Mouse (Mus musculus) megakaryocyte, embryonic 14.5 days (primary cell): ENCODE data around the gene Rplp2. TPM values are rescaled to one million over a fixed set of nuclear protein-coding genes. Genes with fewer than 3 reads are reported as not detected.

Experiments
- H3K27me3 ChIP-seq: replicated peaks from 2 replicates; pipeline ENCODE3; 2012; ENCODE audit warnings: inconsistent platforms
- H3K36me3 ChIP-seq: replicated peaks from 2 replicates; pipeline ENCODE3; 2012; ENCODE audit warnings: low read length, inconsistent platforms, mixed read lengths
- H3K4me1 ChIP-seq: 2 replicates; pipeline ENCODE4 v1.6.1; 2012; ENCODE audit warnings: inconsistent platforms
- H3K4me3 ChIP-seq: replicated peaks from 2 replicates; pipeline ENCODE3; 2012; ENCODE audit warnings: moderate library complexity, mild to moderate bottlenecking, inconsistent platforms
- H3K9me3 ChIP-seq: 2 replicates; pipeline ENCODE4 v1.6.1; 2012; ENCODE audit warnings: inconsistent platforms
- FLI1 ChIP-seq: IDR thresholded peaks from 2 replicates; pipeline ENCODE4 v1.6.1; 2012; ENCODE audit warnings: low read length, inconsistent platforms, mixed read lengths
- GATA1 ChIP-seq: IDR thresholded peaks from 3 replicates; pipeline ENCODE4 v1.6.1; 2012; ENCODE audit warnings: mixed read lengths, low read length, inconsistent platforms, borderline replicate concordance
- polyA plus RNA-seq: library from polyadenylated mRNA; stranded (reverse); fragments of >175 nt; gene quantifications from 2 replicates; pipeline ENCODE4 v1.2.3, GENCODE M21; 2012; ENCODE audit warnings: low replicate concordance; ENCODE audit not compliant: insufficient read depth

Gene Rplp2
- polyA plus RNA-seq, 1 experiment: 9,533 TPM

DNA sequence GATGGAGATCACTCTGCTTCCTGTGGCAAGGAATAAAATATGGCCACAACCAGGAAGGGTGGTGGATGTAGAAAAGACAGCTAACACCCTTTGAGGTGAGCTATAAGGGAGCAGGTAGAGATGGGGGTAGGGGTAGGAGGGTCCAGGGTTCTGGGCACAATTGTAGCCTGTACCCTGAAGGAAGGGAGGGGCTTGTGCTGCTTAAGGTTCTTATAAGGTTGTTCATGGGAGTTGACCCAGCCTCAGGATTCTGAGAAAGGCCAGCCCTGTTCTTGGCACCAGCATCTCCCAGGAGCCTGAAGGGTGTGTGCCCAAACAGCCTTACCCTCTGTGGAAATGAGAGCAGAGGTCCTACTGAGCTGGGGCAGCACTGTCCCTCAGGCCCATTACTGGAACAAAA, 4.8 kb downstream of the Rplp2 start:
- TF ChIP-seq FLI1 (no peak), GATA1 (no peak)
- H3K4me1 ChIP-seq: peaks cover 66% of the 10 kb centered on the region
- H3K36me3 ChIP-seq: peaks cover 43% of the 10 kb centered on the region
- no peaks in the 10 kb centered on the region for H3K27me3 ChIP-seq
- H3K9me3 ChIP-seq: no peaks in the 10 kb centered on the region
- H3K4me3 ChIP-seq: no peak overlapping the region

DNA sequence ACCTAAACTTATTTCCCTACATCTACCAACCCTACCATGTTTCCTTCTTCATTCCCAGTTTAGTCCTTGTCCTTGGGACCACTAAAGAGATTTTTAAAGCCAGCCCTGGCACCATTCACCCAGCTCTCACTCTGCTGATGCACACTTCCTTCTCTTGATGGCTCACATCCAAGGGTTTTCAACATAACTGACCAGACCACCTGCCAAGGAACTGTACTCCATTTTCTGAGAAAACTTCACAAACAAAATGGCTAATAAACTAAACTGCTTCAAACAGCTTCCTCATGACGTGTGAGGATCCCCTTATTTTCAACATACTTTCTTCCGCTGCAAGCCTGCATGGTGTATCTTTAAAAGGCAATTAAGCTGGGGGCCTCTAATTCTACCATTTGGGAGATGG, 6.5 kb downstream of the Rplp2 start:
- TF ChIP-seq GATA1: no peak
- TF ChIP-seq FLI1: no peak
- H3K9me3 ChIP-seq: no peaks in the 10 kb centered on the region
- H3K36me3 ChIP-seq: peaks cover 56% of the 10 kb centered on the region
- peaks cover 78% of the 10 kb centered on the region for H3K4me1 ChIP-seq
- no peaks in the 10 kb centered on the region for H3K27me3 ChIP-seq
- H3K4me3 ChIP-seq: no peak overlapping the region

DNA sequence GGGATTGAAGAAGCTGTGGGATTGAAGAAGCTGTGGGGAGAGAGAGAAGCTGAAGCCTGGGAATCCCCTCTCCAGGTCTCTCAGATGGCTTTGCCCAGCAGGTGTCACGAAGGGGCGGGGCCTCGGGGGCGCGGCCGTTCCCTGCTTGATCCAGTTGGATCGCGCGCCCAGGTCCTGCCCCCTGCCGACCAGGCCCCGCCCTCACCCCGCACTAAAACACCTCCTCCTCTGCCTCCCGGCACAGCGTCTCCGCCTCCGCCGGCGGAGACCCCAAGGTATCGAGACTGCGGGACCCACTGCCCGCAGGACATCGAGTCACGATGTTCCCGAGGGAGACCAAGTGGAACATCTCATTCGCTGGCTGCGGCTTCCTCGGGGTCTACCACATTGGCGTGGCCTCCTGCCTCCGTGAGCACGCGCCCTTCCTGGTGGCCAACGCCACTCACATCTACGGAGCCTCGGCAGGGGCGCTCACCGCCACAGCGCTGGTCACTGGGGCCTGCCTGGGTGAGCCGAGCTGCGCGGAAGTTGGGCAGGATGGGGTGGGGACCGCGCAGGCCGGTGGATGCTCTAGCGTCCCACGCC, 7.9 kb downstream of the Rplp2 start, which contains the start of gene Pnpla2:
Gene Pnpla2, plus strand, starts transcription at position 232 of the 585 bp plus-strand sequence.
- Histone ChIP-seq H3K9me3 (no peaks in the 10 kb centered on the region), H3K27me3 (no peaks in the 10 kb centered on the region), H3K36me3 (peaks cover 60% of the 10 kb centered on the region), H3K4me1 (peaks cover 79% of the 10 kb centered on the region), H3K4me3 (peak within 1 kb of the TSS; percentile 100)
- TF ChIP-seq GATA1 (no peak), FLI1 (no peak)

DNA sequence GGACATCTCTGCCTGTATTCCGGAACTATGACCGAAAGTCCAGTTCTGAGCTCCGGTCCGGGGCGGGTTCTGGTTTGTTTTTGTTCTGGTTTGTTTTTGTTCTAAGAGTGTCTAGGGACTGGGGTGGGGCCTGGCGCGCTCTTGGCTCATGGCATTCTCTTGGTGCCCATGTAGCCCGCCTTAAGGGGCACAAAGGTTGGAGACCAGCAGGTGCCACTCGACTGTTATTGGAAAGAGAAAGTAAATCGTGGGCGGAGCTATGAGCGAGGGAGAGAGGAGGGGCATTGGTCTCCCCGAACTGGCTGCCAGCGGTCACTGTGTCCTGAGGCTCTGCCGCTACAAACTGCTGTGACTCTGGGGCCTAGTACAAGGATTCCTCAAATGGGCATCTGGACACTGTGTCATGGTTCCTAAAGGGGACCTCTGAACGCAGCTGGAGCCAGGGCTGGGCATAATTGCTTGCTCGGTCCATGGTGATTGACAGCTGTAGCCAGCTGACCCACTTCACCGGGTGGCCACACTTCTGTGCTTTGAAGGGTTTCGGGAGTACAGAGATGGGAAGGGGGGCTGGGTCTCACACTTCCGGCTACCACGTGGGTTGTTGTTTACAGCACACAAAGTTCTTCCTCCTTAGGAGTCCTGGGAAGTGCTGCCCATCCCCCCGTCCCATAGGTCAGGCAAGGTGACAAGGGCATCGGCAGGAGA, 8.6 kb downstream of the Rplp2 start:
- TF ChIP-seq GATA1 (no peak), FLI1 (no peak)
- peaks cover 1% of the 10 kb centered on the region for H3K27me3 ChIP-seq
- peaks cover 79% of the 10 kb centered on the region for H3K4me1 ChIP-seq
- no peaks in the 10 kb centered on the region for H3K9me3 ChIP-seq
- peaks cover 60% of the 10 kb centered on the region for H3K36me3 ChIP-seq
- peak overlapping the region; percentile 100 for H3K4me3 ChIP-seq

DNA sequence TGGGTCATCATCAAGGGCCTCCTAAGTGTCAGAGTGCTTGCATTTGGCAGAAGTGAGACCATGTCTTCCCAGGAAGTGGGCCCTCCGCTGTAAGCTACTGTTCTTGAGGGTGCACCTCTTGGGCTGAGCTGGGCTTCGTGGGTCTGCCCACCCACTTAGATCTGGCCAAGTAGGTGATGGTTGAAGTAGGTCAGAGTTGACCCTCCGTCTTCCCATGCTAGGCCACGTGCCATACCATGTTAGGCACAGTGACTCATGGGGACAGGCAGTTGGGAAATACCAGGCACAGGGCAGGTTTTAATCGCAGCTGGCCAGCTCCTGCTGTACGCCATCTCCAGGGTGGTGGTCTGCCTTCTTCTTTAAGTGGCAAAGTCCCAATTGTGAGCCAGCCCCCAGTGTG, 9.6 kb downstream of the Rplp2 start:
- Histone ChIP-seq H3K9me3 (no peaks in the 10 kb centered on the region), H3K4me1 (peaks cover 81% of the 10 kb centered on the region), H3K36me3 (peaks cover 53% of the 10 kb centered on the region), H3K27me3 (peaks cover 8% of the 10 kb centered on the region), H3K4me3 (peak overlapping the region; percentile 100)
- TF ChIP-seq GATA1 (no peak), FLI1 (no peak)

DNA sequence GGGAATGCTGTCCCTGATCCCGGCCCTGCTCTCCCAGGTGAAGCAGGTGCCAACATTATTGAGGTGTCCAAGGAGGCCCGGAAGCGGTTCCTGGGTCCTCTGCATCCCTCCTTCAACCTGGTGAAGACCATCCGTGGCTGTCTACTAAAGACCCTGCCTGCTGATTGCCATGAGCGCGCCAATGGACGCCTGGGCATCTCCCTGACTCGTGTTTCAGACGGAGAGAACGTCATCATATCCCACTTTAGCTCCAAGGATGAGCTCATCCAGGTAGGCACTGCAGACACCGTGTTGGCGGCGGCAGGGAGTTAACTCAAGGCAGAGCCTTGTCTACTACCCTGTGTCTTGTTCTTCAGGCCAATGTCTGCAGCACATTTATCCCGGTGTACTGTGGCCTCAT, 10.1 kb downstream of the Rplp2 start:
- TF ChIP-seq FLI1 (no peak), GATA1 (no peak)
- Histone ChIP-seq H3K4me3 (peak overlapping the region; percentile 100), H3K36me3 (peaks cover 48% of the 10 kb centered on the region), H3K9me3 (no peaks in the 10 kb centered on the region), H3K4me1 (peaks cover 81% of the 10 kb centered on the region), H3K27me3 (peaks cover 13% of the 10 kb centered on the region)

DNA sequence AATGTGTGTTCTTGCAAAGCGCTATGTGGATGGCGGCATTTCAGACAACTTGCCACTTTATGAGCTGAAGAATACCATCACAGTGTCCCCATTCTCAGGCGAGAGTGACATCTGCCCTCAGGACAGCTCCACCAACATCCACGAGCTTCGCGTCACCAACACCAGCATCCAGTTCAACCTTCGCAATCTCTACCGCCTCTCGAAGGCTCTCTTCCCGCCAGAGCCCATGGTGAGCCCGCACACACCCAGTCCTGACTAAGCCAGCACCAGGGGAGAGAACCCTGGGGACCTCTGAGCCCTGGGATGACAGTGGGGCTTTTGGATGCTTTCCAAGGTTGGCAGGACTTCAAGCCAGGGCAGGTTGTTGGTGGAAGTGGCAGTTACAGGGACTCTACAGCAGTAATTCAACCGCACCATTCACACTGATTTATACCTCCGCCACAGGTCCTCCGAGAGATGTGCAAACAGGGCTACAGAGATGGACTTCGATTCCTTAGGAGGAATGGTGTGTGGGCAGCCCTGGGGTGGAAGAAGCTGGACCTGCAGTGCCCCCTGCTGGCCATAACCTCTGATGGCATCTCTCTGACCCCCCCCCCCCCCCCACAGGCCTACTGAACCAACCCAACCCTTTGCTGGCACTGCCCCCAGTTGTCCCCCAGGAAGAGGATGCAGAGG, 11.0 kb downstream of the Rplp2 start:
- Histone ChIP-seq H3K36me3 (peaks cover 47% of the 10 kb centered on the region), H3K27me3 (peaks cover 17% of the 10 kb centered on the region), H3K4me1 (peaks cover 87% of the 10 kb centered on the region), H3K9me3 (no peaks in the 10 kb centered on the region), H3K4me3 (peak overlapping the region; percentile 26)
- TF ChIP-seq FLI1 (no peak), GATA1 (no peak)

DNA sequence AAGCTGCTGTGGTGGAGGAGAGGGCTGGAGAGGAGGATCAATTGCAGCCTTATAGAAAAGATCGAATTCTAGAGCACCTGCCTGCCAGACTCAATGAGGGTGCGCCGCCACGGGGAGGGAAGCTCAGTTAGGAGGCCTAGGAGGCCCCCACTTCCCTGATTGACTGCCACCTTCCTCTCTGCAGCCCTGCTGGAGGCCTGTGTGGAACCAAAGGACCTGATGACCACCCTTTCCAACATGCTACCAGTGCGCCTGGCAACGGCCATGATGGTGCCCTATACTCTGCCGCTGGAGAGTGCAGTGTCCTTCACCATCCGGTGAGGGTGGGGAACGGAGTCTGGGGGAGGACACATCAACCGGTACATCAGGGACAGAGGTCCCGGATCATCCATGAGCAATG, 11.5 kb downstream of the Rplp2 start:
- Histone ChIP-seq H3K9me3 (no peaks in the 10 kb centered on the region), H3K4me1 (peaks cover 87% of the 10 kb centered on the region), H3K27me3 (peaks cover 20% of the 10 kb centered on the region), H3K36me3 (peaks cover 52% of the 10 kb centered on the region), H3K4me3 (peak overlapping the region; percentile 14)
- TF ChIP-seq GATA1 (no peak), FLI1 (no peak)

DNA sequence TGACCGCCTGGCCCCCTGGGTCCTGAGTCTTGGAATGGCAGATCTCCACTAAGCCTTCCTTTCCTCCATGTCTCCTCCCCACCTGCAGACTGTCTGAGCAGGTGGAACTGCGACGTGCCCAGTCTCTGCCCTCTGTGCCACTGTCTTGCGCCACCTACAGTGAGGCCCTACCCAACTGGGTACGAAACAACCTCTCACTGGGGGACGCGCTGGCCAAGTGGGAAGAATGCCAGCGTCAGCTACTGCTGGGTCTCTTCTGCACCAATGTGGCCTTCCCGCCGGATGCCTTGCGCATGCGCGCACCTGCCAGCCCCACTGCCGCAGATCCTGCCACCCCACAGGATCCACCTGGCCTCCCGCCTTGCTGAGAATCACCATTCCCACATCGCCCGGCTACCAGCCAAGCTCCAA, 12.1 kb downstream of the Rplp2 start:
- TF ChIP-seq GATA1 (no peak), FLI1 (no peak)
- H3K27me3 ChIP-seq: peaks cover 20% of the 10 kb centered on the region

DNA sequence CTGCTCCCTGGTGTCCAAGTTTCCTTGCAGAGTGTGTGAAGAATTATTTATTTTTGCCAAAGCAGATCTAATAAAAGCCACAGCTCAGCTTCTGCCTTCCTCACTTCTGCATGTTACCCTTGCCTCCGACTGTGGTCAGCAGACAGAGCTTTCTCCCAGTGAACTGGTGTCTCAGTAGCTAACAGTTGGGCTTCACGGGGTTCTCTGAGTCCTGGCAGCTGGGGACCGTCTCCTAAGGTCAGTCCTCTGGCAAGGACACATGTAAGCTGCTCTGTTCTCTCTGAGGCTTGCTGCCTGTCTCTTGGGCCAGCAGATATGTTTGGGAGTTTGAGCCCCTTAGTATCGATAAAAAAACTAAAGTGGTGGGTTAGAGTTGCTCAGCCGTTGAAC, 12.8 kb downstream of the Rplp2 start:
- Histone ChIP-seq H3K4me1 (peaks cover 90% of the 10 kb centered on the region), H3K9me3 (no peaks in the 10 kb centered on the region), H3K27me3 (peaks cover 20% of the 10 kb centered on the region), H3K4me3 (no peak overlapping the region), H3K36me3 (peaks cover 63% of the 10 kb centered on the region)
- TF ChIP-seq GATA1 (no peak), FLI1 (no peak)

More for the DNA sequence above, 12.1 kb downstream of the Rplp2 start:
- H3K36me3 ChIP-seq: peaks cover 59% of the 10 kb centered on the region
- peak overlapping the region; percentile 17 for H3K4me3 ChIP-seq
- no peaks in the 10 kb centered on the region for H3K9me3 ChIP-seq
- peaks cover 89% of the 10 kb centered on the region for H3K4me1 ChIP-seq
